Mouse (Mus musculus): ENCODE measurements around the gene Zer1.
A peak's percentile ranks its signal among the peaks of the same experiment; 100 is the strongest.

The Zer1 gene

DNA sequence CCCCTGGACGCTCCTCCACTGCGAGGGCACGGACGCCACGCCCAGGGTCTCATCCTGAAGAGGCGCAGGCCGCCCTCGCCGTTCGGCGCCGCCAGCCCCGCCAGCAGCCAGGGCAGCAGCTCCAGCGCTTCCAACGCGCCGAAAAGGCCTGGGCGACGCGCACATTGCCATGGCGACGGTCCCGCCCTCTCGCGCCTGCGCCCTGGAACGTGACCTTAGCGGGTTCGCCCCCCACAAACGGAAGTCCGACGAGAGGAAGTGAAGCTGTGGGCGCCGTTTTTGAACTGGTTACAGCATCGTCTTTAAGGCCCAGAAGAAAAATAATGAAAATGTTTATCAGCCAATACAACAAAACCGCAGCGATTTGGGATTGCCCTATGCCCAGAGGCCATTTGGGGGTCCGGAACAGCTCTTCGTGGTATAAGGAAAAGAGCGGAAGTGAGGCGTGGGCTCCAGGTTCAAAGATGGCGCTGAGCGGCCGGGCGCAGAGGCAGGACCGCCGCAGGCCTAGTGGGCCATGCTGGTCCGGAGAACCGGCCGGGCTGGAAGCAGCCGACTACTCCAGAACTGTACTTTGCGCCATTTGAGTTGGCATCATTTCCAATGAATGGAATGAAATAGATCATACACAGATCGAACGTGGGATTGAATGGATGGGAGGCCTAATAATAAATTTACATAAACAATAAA, 75.5 kb downstream of the Zer1 start, which contains the start of gene Wdr34:
Wdr34 (minus strand) TSS at position 183 of the 690 bp plus-strand sequence.
- peak; percentile 96 for DNase-seq

DNA sequence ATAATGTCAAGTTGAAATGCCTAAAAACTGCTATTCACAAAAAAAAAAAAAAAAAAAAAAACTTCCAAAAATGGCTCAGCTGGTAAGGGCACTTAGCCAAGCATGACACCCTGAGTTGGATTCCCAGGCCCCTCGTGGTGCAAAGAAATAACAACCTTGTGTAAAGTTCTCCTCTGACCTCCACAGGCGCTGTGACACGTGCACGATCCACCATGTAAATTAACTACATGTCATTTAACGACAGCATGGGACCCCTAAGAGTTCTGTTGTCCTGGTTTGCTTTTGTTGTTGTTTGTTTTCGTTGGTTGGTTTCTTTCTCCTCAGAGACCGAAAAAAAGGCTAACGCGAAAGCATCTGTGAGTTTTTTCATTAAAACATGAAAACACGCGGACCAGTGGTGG, 76.3 kb downstream of the Zer1 start:
- DNase-seq = no peak

Measured in cerebellum, adult 11-12 months (tissue).